Mouse (Mus musculus) CD4-positive, CD25-positive, alpha-beta regulatory T cell, adult 2 months (primary cell): ENCODE data around the gene Olfr97.

Experiments
- DNase-seq: peaks from one replicate; pipeline ENCODE4 v3.0.0-alpha.2; 2012; ENCODE audit warnings: low read depth, low spot score

Gene Olfr97

GRCm38 (mm10) chr17:37196845-37197724 lies 40.0 kb downstream of the Olfr97 start:
- no peak for DNase-seq

DNA sequence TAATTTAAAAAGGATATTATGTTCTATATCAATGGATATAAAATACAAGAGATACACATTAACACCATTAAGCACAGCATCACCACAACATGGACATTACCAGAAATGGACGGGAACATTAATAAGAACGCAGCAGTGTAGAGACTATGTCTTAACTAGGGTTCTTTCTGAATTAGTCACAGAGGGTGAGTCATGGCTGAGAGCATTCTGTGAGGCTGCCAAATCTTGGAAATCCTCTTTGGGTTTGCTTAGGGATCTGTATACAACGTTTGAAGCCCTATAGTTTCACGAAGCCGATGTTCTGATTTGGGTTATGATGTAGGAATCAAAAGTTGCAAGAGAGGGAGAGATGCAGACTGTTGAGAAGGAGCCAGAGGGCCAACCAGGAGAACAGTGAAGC lies 42.3 kb downstream of the Olfr97 start:
- no peak for DNase-seq

- no peak for DNase-seq
These were observed 43.5 kb downstream of the Olfr97 start, which contains the start of gene Ubd for GRCm38 (mm10) chr17:37193656-37194055. TSS of gene Ubd (plus strand) at chr17:37193892.

DNA sequence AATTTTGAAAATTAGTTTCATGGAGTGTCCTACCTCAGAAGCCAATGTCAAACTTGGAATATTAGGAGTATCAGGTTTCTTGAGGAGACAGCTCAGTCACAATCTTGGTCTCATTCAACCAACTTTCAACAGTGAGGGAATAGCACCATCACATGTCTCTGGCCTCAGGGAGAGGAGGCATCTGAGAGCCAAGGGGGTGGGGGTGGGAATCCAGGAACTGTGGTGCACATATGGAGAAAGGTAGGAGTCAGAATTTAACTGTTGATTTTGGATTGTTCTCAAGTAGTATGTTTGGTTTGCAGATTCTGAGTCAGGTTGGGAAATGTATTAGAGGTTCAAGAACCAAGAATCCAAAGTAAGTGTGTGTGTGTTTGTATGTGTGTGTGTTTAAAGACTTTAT lies 44.1 kb downstream of the Olfr97 start:
- no peak for DNase-seq

DNA sequence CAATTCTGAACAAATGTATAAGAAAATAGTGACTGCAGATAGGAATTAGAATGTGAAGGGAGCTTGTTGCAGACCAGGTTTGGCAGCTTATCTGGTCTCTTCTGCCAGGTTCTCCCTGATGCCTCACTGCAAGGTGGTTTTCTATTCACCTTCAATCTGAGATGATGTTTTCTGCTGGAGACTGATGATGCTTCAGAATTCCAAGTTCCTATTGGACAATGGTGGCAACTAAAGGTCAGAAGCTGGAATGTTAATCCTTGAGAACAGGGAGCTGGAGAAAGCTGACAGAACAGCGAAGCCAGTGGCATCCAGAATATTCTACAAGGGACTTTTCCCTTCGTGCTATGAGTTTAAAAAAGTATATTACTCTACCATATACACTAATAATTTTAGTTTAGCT lies 46.4 kb downstream of the Olfr97 start:
- no peak for DNase-seq

- DNase-seq = no peak
These were observed 51.7 kb downstream of the Olfr97 start for GRCm38 (mm10) chr17:37185474-37185873.
